Mouse (Mus musculus) inflammation-experienced regulatory T-cells, adult 6 months (primary cell): Measurements from ENCODE around the gene Gid4. TPM values are rescaled to one million over a fixed set of nuclear protein-coding genes. Genes with fewer than 3 reads are reported as not detected.
"Not testable (repeated sequence)": the region's sequence is repeated elsewhere in the genome, so short reads cannot be mapped to it uniquely, and the experiment has no call there.

Experiments
- ATAC-seq: one replicate; pipeline ENCODE4 v1.8.0; 2017
- polyA plus RNA-seq, 3 experiments: library from polyadenylated mRNA; unstranded; fragments of 100-300 nt; shearing (Covaris generic); gene quantifications; one replicate each; pipeline ENCODE4 v1.2.1; 2017

Gene Gid4
- polyA plus RNA-seq, 3 experiments from 2014 or later = 9.8 to 12.6 (median 10.0) TPM

- no peak for ATAC-seq
Observed at GRCm38 (mm10) chr11:60433501-60433900, 16.6 kb downstream of the Gid4 start.

DNA sequence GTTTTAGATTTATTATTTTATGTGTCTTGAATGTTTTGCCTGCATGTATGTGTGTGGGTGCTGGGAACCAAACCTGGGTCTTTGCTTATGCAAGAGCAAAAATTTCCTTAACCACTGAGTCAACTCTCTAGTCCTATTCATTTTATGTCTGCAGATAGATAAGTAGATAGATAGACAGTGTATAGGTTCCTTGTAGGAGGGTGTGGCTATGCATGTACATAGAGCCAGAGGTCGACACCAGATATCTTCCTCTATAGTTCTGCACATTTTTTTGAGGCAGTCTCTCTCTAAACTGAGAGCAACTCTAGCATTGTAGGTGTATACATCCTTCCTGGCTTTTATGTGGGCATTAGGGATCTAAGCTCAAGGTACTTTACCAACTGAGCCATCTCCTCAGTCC, 18.2 kb downstream of the Gid4 start:
- no peak for ATAC-seq

DNA sequence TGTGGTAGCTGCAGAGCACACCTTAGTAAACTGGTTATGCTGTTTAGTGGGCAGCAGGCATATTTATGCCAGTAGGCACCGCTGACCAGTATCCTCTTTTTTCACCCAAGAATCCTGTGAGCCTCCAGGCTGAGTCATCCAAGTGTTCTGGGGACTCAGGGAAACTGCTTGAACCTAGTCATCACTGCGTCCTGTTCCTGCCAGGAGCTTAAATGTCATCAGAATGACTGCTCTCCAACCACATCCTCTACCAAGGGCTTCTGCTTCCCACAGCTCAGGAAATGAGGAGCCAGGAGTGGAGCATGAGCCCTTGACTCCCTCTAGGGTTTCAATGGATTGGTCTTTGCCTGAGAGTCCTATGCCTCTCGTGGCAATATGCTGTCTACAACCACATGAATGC, 19.7 kb downstream of the Gid4 start:
- no peak for ATAC-seq

DNA sequence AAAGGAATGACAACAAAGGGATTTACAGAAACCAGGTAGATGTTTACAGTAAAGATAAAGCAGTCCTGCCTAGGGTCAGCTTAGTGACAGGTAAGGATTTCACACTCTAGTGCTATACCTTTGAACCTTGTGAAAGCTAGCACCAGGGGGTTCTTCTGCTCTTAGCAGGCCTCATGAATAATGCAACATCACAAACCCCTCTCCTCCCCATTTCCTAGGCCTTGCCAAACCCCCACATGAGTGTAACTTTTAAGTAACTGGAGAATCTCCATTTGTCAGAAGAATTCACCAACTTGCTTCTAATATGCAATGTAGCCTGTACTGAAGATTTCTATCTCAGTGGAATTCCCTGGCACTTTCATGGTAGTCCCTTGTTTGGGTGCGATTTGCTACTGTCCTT, 22.7 kb downstream of the Gid4 start:
- not testable (repeated sequence) for ATAC-seq

DNA sequence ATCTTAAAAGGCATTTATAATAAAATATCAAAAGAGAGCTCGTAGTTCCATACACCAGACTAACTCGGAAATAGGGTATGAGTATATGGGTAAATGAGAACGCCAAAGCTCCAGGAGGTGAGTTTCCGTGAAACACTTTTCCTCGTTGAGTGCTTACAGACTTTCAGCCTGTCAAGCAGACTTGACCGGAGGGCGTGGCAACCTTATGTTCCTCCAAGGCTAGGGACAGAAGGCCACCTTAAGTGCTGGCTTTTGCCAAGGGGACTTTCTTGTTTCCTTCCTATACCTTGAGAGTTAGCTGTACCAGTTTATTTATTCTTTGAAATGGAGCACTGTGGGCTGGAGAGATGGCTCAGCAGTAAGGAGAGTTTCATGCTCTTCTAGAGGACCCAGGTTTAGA, 23.2 kb downstream of the Gid4 start:
- ATAC-seq = no peak

DNA sequence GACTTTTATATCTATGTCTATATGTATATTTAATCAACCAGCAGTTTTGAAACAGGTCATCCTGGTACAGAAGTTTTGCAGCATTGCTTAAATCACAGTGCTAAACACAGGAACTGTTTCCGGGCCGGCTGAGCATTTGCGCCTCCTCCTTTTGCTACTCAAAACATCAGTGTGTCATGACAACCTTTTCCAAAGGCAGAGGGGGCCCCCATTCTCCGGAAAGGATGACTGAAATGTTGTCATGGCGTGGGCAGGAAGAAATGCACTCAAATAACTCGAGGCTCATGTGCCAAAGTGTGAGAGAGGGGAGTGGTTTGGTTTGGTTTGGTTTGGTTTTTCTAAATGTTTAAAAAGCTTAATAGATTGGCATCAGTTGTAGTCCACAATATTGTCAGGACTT, 26.0 kb downstream of the Gid4 start:
- no peak for ATAC-seq

DNA sequence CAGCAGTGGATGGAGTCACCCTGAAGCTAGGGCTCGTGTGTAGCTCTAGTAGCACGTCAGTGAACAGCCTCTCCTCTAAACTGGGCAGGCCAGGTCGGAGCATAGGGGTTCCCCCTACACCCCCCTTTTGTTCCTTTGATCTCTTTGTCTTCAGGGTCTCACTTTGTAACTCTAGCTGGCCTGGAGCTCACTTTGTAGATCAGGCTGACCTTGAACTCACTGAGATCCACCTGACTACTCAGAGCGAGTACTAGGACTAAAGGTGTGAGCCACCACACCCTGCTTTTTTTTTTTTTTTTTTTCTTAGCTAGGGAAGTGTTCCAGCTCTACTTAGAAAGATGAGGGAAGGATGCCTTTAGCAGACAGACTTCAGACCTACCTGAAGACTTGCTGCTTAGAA, 27.1 kb downstream of the Gid4 start:
- ATAC-seq = no peak

- ATAC-seq = peak; percentile 94
Observed at GRCm38 (mm10) chr11:60454080-60454744, 37.3 kb downstream of the Gid4 start, which contains the start of gene Drg2. Drg2 (plus strand) TSS chr11:60454591.

GRCm38 (mm10) chr11:60454745-60455087, 37.8 kb downstream of the Gid4 start:
- ATAC-seq = peak; percentile 13

- no peak for ATAC-seq
Observed at GRCm38 (mm10) chr11:60457973-60458372, 41.0 kb downstream of the Gid4 start.

GRCm38 (mm10) chr11:60465943-60466380, 49.0 kb downstream of the Gid4 start:
- ATAC-seq = no peak

DNA sequence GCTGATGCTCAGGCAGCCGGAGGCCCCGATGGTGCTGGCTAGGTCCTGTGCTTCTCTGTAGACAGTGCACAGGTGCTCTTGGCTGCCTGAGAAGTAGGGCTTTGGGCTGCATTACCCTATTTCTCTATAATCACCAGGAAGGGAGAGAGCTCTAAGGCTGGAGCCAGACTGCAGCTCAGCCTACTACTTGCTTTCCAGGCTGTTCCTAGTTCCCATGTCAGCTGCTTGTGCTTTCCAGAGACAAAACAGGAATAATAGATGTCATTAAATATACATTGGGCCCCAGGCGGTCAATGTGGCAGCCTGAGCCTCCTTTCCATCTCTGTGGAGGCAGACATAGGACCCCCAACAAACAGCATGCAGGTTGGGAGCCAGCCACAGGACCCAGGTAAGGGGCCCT, 52.1 kb downstream of the Gid4 start, which contains the start of gene Myo15:
Myo15 (plus strand) TSS at position 301 of the 400 bp plus-strand sequence.
- no peak for ATAC-seq

DNA sequence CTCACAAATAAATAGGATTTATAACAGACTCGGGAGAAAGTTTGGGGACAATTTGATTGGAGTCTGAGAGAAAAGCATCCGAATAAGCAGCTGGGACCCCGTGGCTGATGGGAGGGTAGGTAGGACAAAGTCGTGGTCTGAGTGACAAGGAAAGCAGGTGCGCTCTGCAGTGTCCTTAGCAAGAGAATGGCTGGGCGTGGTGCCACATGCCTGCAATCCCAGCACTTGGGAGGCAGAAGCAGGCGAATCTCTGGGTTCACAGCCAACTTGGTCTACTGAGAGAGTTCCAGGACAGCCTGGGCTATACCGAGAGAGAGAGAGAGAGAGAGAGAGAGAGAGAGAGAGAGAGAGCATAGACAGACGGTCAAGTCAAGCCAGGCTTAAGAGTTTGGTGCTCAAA, 53.8 kb downstream of the Gid4 start:
- no peak for ATAC-seq

DNA sequence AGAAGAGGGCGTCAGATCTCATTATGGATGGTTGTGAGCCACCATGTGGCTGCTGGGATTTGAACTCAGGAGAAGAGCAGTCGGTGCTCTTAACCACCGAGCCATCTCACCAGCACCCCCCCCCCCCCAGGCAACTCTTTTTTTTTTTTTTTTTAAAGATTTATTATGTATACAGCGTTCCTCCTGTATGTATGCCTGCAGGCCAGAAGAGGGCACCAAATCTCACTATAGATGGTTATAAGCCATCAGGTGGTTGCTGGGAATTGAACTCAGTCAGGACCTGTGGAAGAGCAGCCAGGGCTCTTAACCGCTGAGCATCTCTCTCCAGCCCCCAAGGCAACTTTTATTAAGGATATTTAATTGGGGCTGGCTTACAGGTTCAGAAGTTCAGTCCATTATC, 57.6 kb downstream of the Gid4 start:
- ATAC-seq = no peak

GRCm38 (mm10) chr11:60475668-60476362, 58.9 kb downstream of the Gid4 start:
- ATAC-seq = no peak

DNA sequence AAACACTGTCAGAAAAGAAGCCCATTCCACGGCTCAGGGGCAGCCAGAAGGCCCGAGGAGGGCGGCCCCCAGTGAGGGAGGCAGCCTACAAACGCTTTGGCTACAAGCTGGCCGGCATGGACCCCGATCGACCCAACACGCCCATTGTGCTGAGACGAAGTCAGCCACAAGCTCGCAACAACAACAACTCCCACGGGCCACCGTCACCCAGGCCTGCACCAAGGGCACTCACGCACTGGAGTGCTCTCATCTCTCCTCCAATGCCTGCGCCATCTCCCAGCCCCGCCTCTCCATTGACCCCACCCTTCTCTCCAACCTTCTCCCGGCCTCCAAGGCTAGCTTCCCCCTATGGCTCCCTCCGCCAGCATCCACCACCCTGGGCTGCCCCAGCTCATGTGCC, 61.2 kb downstream of the Gid4 start:
- ATAC-seq = no peak

DNA sequence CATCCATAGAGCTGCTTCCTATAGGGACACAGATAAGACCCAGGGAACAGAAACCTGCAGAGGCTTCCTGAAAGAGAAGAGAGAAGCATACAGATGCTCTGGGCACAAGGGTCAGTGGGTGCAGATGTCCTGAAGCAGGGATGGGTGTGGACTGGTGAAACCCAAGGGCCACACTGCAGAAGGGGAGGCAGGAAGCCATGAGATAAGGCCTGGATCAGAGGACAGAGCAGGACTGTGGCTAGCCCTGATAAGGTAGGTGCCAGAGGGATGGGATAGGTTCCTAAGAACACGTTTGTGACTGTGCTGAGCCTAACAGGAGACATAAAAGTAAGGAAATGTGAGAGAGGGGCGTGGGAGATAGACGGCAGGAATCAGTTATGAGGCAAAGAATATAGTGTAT, 69.3 kb downstream of the Gid4 start:
- ATAC-seq = no peak

DNA sequence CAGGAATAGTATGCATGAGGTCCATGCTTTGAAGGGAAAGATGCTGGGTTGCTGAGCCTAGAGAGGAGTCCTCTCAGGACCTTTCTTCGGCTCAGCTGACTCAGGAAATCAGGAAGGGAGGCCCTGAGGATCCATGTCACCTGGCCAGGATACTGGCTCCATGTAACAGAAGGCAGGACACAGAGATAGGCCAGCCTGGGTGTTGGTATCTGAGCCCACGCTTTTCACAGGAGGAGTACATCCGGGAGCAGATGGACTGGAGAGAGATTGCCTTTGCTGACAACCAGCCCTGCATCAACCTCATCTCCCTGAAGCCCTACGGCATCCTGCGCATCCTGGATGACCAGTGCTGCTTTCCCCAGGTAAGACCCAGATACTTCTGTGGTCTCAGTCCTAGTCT, 75.8 kb downstream of the Gid4 start:
- no peak for ATAC-seq

DNA sequence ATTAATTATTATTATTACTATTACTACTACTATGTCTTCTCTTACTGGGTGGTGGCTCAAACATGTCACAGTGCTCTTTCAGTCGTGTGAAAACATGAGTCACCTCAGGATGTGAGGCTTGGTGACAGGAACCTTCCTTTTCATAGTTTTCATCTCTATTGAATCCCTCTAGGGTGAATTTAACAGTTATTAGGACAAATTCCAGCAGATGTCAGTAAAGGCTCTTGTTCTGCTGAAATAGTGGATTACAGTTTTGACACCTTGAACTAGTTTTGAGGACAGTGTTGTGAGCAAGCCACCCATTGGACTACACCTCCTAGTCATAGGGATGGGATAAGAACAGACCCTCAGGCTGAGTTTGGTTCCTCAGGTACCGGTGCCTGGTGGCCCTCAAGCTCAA, 78.7 kb downstream of the Gid4 start:
- no peak for ATAC-seq

Other genes with a start within 250 kb of the Gid4 start
- 10 to 100 TPM; 21.7 to 26.7 (median 24.3) TPM for gene Srebf1, start 194.6 kb upstream of the Gid4 start, polyA plus RNA-seq
- 10 to 100 TPM in 2 of 3 experiments, 1 to 10 TPM in 1; 8.9 to 34.5 (median 24.4) TPM for gene Tom1l2, start 64.2 kb upstream of the Gid4 start, polyA plus RNA-seq
- gene Drc3, start 63.8 kb upstream of the Gid4 start, polyA plus RNA-seq = under 1 TPM; 0.25 to 0.87 (median 0.42) TPM
- 10 to 100 TPM; 35.8 to 45.1 (median 43.9) TPM for gene Atpaf2, start 1.3 kb downstream of the Gid4 start, polyA plus RNA-seq
- gene Drg2, start 37.4 kb downstream of the Gid4 start, polyA plus RNA-seq = 10 to 100 TPM; 44.3 to 68.8 (median 50.2) TPM
- under 1 TPM in 1 of 3 experiments, not detected in 2; 0.09 TPM for gene Myo15, start 52.2 kb downstream of the Gid4 start, polyA plus RNA-seq
- 10 to 100 TPM; 29.6 to 44.0 (median 41.0) TPM for gene Alkbh5, start 119.2 kb downstream of the Gid4 start, polyA plus RNA-seq